Mouse (Mus musculus): ENCODE data around the gene Kcnh7.

The Kcnh7 gene

GRCm38 (mm10) chr2:63183563-63184545 is at the start of gene Kcnh7:
Gene Kcnh7, minus strand, starts transcription at chr2:63184287.
- no peak for DNase-seq (ENCODE audit: low read depth)

- no peak for DNase-seq (ENCODE audit: low read depth)
These were observed 23.3 kb upstream of the Kcnh7 start for GRCm38 (mm10) chr2:63207435-63207834.

- DNase-seq (ENCODE audit: low read depth): peak; percentile 17
These were observed 1.9 kb upstream of the Kcnh7 start for GRCm38 (mm10) chr2:63186014-63186413.

GRCm38 (mm10) chr2:63184551-63185430 is 704 bp upstream of the Kcnh7 start:
- no peak for DNase-seq (ENCODE audit: low read depth)

GRCm38 (mm10) chr2:63153701-63154100 is 30.4 kb downstream of the Kcnh7 start:
- no peak for DNase-seq (ENCODE audit: low read depth)

GRCm38 (mm10) chr2:63127762-63128516 is 56.1 kb downstream of the Kcnh7 start:
- no peak for DNase-seq (ENCODE audit: low read depth)

GRCm38 (mm10) chr2:63120316-63120715 is 63.8 kb downstream of the Kcnh7 start:
- DNase-seq (ENCODE audit: low read depth): no peak

- no peak for DNase-seq (ENCODE audit: low read depth)
These were observed 66.6 kb downstream of the Kcnh7 start for GRCm38 (mm10) chr2:63117209-63118193.

GRCm38 (mm10) chr2:63105971-63106370 is 78.1 kb downstream of the Kcnh7 start:
- DNase-seq (ENCODE audit: low read depth): no peak

GRCm38 (mm10) chr2:63099676-63100075 is 84.4 kb downstream of the Kcnh7 start:
- no peak for DNase-seq (ENCODE audit: low read depth)

- DNase-seq (ENCODE audit: low read depth): no peak
These were observed 92.3 kb downstream of the Kcnh7 start for GRCm38 (mm10) chr2:63091775-63092174.

- no peak for DNase-seq (ENCODE audit: low read depth)
These were observed 93.6 kb downstream of the Kcnh7 start for GRCm38 (mm10) chr2:63090447-63090846.

GRCm38 (mm10) chr2:63058386-63058785 is 125.7 kb downstream of the Kcnh7 start:
- no peak for DNase-seq (ENCODE audit: low read depth)

- no peak for DNase-seq (ENCODE audit: low read depth)
These were observed 134.2 kb downstream of the Kcnh7 start for GRCm38 (mm10) chr2:63049884-63050283.

GRCm38 (mm10) chr2:63039718-63040117 is 144.4 kb downstream of the Kcnh7 start:
- DNase-seq (ENCODE audit: low read depth): no peak

- no peak for DNase-seq (ENCODE audit: low read depth)
These were observed 169.2 kb downstream of the Kcnh7 start for GRCm38 (mm10) chr2:63014909-63015308.

GRCm38 (mm10) chr2:63009141-63009540 is 174.9 kb downstream of the Kcnh7 start:
- DNase-seq (ENCODE audit: low read depth): no peak

GRCm38 (mm10) chr2:63002784-63003183 is 181.3 kb downstream of the Kcnh7 start:
- no peak for DNase-seq (ENCODE audit: low read depth)

- DNase-seq (ENCODE audit: low read depth): no peak
These were observed 186.4 kb downstream of the Kcnh7 start for GRCm38 (mm10) chr2:62997692-62998091.

- no peak for DNase-seq (ENCODE audit: low read depth)
These were observed 195.5 kb downstream of the Kcnh7 start for GRCm38 (mm10) chr2:62988616-62989015.

GRCm38 (mm10) chr2:62983936-62984335 is 200.2 kb downstream of the Kcnh7 start:
- no peak for DNase-seq (ENCODE audit: low read depth)

All from 416B (cell line).